Mouse (Mus musculus): ENCODE measurements at regions not wholly inside any gene's neighbourhood (a gene's known extent, or its start where the extent isn't known, plus 50 kb on each side); places are given as distances from the start of the nearest gene placed in this dataset.
"Not testable (repeated sequence)": the region's sequence is repeated elsewhere in the genome, so short reads cannot be mapped to it uniquely, and the experiment has no call there.

DNA sequence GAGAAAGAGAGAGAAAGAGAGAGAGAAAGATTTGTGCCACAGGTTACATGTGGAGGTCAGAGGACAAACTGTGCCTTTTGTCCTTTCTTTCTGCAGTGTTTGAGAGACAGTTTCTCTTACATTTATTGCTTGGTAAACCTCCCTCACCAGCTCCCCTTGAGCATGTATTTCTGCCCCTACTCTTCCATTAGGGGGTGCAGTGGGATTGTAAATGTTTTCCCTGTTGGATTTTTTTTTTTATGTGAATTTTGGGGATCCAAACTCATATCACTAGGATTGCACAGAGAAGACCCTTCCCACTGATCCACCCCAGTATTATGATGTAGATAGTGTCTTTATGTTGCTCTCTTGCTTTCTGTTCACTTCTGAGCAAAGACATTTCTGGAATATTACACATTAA lies 219.4 kb upstream of the Gnai1 start:
- peak; percentile 1 for DNase-seq (ENCODE audit: low read depth, low spot score)

DNA sequence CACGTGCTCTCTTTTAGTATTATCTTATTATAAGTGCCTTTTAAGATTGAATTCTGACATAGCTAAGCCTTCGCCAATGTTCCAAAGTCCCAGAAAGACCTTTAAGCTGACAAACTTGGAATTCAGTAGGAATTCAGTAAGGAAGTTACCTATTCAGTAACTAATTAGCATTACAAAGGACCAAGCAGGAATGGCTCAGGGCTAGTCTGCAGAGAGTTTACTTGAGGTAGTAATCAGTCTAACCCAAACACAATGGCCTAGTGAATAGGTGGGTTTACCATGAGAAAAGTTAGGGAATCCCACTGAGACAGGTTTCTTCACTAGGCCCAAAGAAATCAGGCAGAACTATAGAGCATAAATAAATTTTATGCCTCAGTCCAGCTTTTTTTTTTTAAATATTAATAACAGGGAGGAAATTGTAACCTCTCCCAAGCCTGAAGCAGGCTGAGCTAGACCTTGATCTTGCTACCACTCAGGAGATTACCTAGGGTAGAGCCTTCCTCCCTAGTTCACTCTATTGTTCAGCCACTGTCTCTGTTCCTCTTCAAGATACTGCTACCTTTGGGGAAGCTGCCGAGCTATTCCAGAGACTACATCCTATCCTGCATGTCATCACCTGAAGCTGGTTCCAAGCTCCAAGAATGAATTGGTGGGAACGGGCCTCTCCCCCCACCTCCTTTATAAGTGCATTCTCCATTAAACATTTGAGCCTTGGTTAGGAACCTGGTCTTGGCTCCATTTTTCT lies 205.2 kb upstream of the Gnai1 start:
- DNase-seq (ENCODE audit: low read depth, low spot score), result not testable (repeated sequence)

DNA sequence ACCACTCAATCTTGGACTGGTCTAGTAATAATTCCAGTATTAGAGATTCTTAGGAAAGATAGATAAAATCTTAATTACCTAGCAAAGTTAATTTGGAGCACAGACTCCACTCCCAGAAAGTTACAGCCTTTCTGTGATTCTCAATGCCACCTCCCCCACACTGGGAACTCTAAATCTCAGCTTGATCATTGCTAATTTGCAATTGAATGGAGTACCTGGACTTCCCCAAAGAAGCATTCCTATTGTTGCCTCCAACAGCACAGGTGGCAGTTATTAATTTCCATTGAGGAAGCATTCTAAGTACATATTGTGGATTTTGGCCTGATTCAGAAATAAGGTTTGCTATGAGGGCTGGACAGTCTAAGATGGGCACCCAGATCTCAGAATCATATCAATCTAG lies 204.1 kb upstream of the Gnai1 start:
- DNase-seq (ENCODE audit: low read depth, low spot score), result no peak

DNA sequence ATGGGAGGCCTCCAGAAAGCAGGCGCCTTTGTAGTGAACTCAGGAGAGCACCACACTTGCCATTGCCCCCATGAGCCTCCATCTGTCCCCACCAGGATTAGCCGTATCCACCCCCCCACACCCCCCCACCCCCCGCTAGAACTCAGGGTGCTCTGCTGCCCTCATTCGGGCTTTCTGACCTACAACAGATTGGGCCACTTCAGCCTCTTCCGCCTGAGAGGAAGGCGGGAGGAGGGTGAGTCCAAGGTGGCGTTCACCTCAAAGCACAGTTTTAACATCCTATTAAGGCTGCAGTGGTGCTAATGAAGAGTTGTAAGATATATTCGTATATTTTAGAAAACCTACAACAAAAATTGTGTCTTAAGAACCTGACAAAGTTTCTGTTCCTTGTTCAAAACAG lies 202.9 kb upstream of the Gnai1 start:
- no peak for DNase-seq (ENCODE audit: low read depth, low spot score)

DNA sequence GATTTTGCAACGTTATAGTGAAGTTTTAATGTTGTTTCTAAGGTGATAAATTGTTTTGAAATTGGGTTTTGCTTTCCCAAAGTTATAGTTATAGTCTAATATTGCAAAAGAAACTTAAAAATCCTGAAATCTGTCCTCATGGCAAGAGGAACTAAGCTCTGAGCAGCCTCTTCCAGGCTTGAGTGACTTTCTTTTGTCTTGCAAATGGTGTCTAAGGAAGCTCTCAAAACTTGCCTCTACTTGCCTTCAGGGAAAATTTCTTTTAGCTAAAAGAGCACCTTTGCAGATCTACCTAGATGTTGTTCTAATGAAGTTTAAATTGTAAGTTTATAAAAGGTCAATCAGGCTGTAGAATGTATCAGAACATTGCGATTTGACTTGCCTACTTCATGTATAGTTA lies 201.8 kb upstream of the Gnai1 start:
- DNase-seq (ENCODE audit: low read depth, low spot score), result no peak

DNA sequence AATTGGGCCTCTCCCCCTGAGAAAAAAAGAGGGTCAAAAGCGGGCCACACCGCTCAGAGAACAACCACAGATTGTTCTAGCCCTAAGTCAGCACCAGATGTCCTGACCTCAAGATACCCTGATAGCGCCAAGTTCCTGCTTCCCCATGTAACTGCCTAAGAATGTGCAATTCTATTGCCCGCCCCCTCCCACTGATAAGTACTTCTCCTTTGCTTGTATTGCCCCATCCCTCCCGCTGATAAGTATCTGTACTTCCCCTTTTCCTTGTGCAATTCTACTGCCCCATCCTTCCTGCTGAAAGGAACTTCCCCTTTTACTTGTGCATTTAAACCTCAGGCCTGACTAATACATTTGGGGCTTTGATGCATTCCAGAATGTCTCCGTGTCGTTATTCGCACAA lies 194.2 kb upstream of the Gnai1 start:
- not testable (repeated sequence) for DNase-seq (ENCODE audit: low read depth, low spot score)

Data from brain, adult 2 months (tissue).